Mouse (Mus musculus) heart, postnatal 0 days (tissue): ENCODE measurements at regions not wholly inside any gene's neighbourhood (a gene's known extent, or its start where the extent isn't known, plus 50 kb on each side); places are given as distances from the start of the nearest gene placed in this dataset.
A peak's percentile ranks its signal among the peaks of the same experiment; 100 is the strongest.

ENCODE experiments used
- ATAC-seq: fragments of 200-750 bp; cut with Nextera tagmentation; 2 replicates; pipeline ENCODE4 v1.8.0; 2017; ENCODE audit warnings: low read depth, moderate number of reproducible peaks, moderate library complexity; ENCODE audit not compliant: insufficient read depth
- DNase-seq: peaks from one replicate; pipeline ENCODE4 v3.0.0-alpha.2; 2016; ENCODE audit warnings: low spot score
- H3K27ac ChIP-seq: fragments of 300-500 bp; sonication (generic); 2 replicates; pipeline ENCODE4 v1.5.1; 2014; ENCODE audit warnings: low read depth, mild to moderate bottlenecking
- H3K27me3 ChIP-seq: fragments of 300-500 bp; sonication (generic); 2 replicates; pipeline ENCODE4 v1.6.1; 2014; ENCODE audit warnings: low read length, mixed read lengths; ENCODE audit not compliant: control insufficient read depth, insufficient read depth
- H3K36me3 ChIP-seq: fragments of 300-500 bp; sonication (generic); replicated peaks from 2 replicates; pipeline ENCODE4 v1.6.1; 2014; ENCODE audit warnings: low read length, mixed read lengths; ENCODE audit not compliant: control insufficient read depth, insufficient read depth
- H3K4me1 ChIP-seq: fragments of 300-500 bp; sonication (generic); 2 replicates; pipeline ENCODE4 v1.6.1; 2014; ENCODE audit warnings: antibody characterized with exemption; ENCODE audit not compliant: control insufficient read depth, insufficient read depth
- H3K4me2 ChIP-seq: fragments of 300-500 bp; sonication (generic); 2 replicates; pipeline ENCODE4 v1.6.1; 2014; ENCODE audit warnings: low read depth, mild to moderate bottlenecking, low read length, moderate library complexity
- H3K4me3 ChIP-seq: fragments of 300-500 bp; sonication (generic); 2 replicates; pipeline ENCODE4 v1.5.1; 2014; ENCODE audit warnings: low read depth, low read length
- H3K9ac ChIP-seq: fragments of 300-500 bp; sonication (generic); replicated peaks from 2 replicates; pipeline ENCODE4 v1.6.1; 2014; ENCODE audit warnings: low read depth, low read length, mixed read lengths
- H3K9me3 ChIP-seq: fragments of 300-500 bp; sonication (generic); replicated peaks from 2 replicates; pipeline ENCODE4 v1.6.1; 2016; ENCODE audit warnings: low read length; ENCODE audit not compliant: control insufficient read depth
- CTCF ChIP-seq: IDR thresholded peaks from 2 replicates; pipeline ENCODE4 v1.5.1; 2016; ENCODE audit warnings: antibody characterized with exemption, control low read depth, low read depth
- EP300 ChIP-seq: IDR thresholded peaks from 2 replicates; pipeline ENCODE4 v1.6.1; 2016; ENCODE audit warnings: antibody characterized with exemption, low read depth
- WGBS: fragments of 180-500 bp; shearing (Covaris S2); extraction: QIAGEN DNeasy Blood & Tissue Kit; methylation state at CpG from one replicate; pipeline ENCODE4 v1.1.7; 2014; 5-methylcytosine and 5-hydroxymethylcytosine counted together

GRCm38 (mm10) chr17:62310059-62310458, 571.1 kb downstream of the Efna5 start:
- TF ChIP-seq CTCF: peak; percentile 4; the same call in 1 of the 2 replicates
- no peak for TF ChIP-seq EP300
- H3K4me2 ChIP-seq: no peak overlapping the region
- no peak overlapping the region for H3K9ac ChIP-seq
- H3K4me1 ChIP-seq: peaks cover 3% of the 10 kb centered on the region
- no peak overlapping the region for H3K4me3 ChIP-seq
- no peak for ATAC-seq
- no peaks in the 10 kb centered on the region for H3K36me3 ChIP-seq
- no peaks in the 10 kb centered on the region for H3K27me3 ChIP-seq
- no peak overlapping the region for H3K27ac ChIP-seq
- DNase-seq: no peak
- 47% methylated on average over 3 of the region's 3 CpGs for WGBS
- no peaks in the 10 kb centered on the region for H3K9me3 ChIP-seq

GRCm38 (mm10) chr17:62307111-62307510, 574.0 kb downstream of the Efna5 start:
- no peaks in the 10 kb centered on the region for H3K9me3 ChIP-seq
- DNase-seq (no peak), ATAC-seq (no peak)
- WGBS: 85% methylated on average over 2 of the region's 2 CpGs
- H3K36me3 ChIP-seq: no peaks in the 10 kb centered on the region
- peaks cover 6% of the 10 kb centered on the region for H3K4me1 ChIP-seq
- TF ChIP-seq CTCF: no peak
- no peak for TF ChIP-seq EP300
- no peak overlapping the region for H3K4me2 ChIP-seq
- H3K27me3 ChIP-seq: no peaks in the 10 kb centered on the region
- H3K9ac ChIP-seq: no peak overlapping the region
- no peak overlapping the region for H3K4me3 ChIP-seq
- no peak overlapping the region for H3K27ac ChIP-seq

GRCm38 (mm10) chr17:62306524-62306923, 574.6 kb downstream of the Efna5 start:
- Histone ChIP-seq H3K36me3 (no peaks in the 10 kb centered on the region), H3K4me3 (no peak overlapping the region), H3K4me1 (peaks cover 6% of the 10 kb centered on the region), H3K9me3 (no peaks in the 10 kb centered on the region), H3K27me3 (no peaks in the 10 kb centered on the region), H3K27ac (no peak overlapping the region), H3K4me2 (no peak overlapping the region), H3K9ac (no peak overlapping the region)
- TF ChIP-seq EP300: no peak
- ATAC-seq: no peak
- DNase-seq: no peak
- 86% methylated on average over 1 of the region's 1 CpGs for WGBS

GRCm38 (mm10) chr17:62305140-62305539, 576.0 kb downstream of the Efna5 start:
- 26% methylated on average over 3 of the region's 3 CpGs for WGBS
- H3K27me3 ChIP-seq: no peaks in the 10 kb centered on the region
- DNase-seq (no peak), ATAC-seq (no peak)
- peaks cover 6% of the 10 kb centered on the region for H3K4me1 ChIP-seq
- TF ChIP-seq CTCF (no peak), EP300 (no peak)
- no peak overlapping the region for H3K9ac ChIP-seq
- H3K36me3 ChIP-seq: no peaks in the 10 kb centered on the region
- H3K27ac ChIP-seq: no peak overlapping the region
- no peak overlapping the region for H3K4me2 ChIP-seq
- H3K9me3 ChIP-seq: no peaks in the 10 kb centered on the region
- no peak overlapping the region for H3K4me3 ChIP-seq

GRCm38 (mm10) chr17:62304073-62304472, 577.0 kb downstream of the Efna5 start:
- ATAC-seq: no peak
- 64% methylated on average over 3 of the region's 3 CpGs for WGBS
- no peak for TF ChIP-seq CTCF
- no peak for TF ChIP-seq EP300

GRCm38 (mm10) chr17:62299875-62300274, 581.2 kb downstream of the Efna5 start:
- H3K36me3 ChIP-seq: no peaks in the 10 kb centered on the region
- H3K9me3 ChIP-seq: no peaks in the 10 kb centered on the region
- TF ChIP-seq EP300 (no peak), CTCF (no peak)
- no peak for ATAC-seq
- no peak for DNase-seq
- H3K4me2 ChIP-seq: no peak overlapping the region
- H3K27ac ChIP-seq: no peak overlapping the region
- WGBS: 59% methylated on average over 9 of the region's 9 CpGs
- peaks cover 1% of the 10 kb centered on the region for H3K4me1 ChIP-seq
- no peaks in the 10 kb centered on the region for H3K27me3 ChIP-seq
- no peak overlapping the region for H3K4me3 ChIP-seq
- H3K9ac ChIP-seq: no peak overlapping the region

More at GRCm38 (mm10) chr17:62304073-62304472, 577.0 kb downstream of the Efna5 start:
- Histone ChIP-seq H3K36me3 (no peaks in the 10 kb centered on the region), H3K4me2 (no peak overlapping the region), H3K4me3 (no peak overlapping the region), H3K27ac (no peak overlapping the region), H3K27me3 (no peaks in the 10 kb centered on the region), H3K4me1 (peaks cover 6% of the 10 kb centered on the region), H3K9me3 (no peaks in the 10 kb centered on the region), H3K9ac (no peak overlapping the region)
- no peak for DNase-seq
